Mouse (Mus musculus) midbrain, postnatal 0 days (tissue): ENCODE results near the gene 1700017B05Rik. TPM values are rescaled to one million over a fixed set of nuclear protein-coding genes. Genes with fewer than 3 reads are reported as not detected.

Experiments
- ATAC-seq: fragments of 200-750 bp; cut with Nextera tagmentation; 2 replicates; pipeline ENCODE4 v1.8.0; 2017; ENCODE audit warnings: moderate number of reproducible peaks, mild to moderate bottlenecking, moderate TSS enrichment, moderate library complexity; ENCODE audit not compliant: low FRiP score
- DNase-seq: peaks from one replicate; pipeline ENCODE4 v3.0.0-alpha.2; 2015; ENCODE audit warnings: low spot score
- H3K27ac ChIP-seq: fragments of 300-500 bp; sonication (generic); 2 replicates; pipeline ENCODE4 v1.5.1; 2014; ENCODE audit warnings: low read depth, mild to moderate bottlenecking, low read length, mixed read lengths
- H3K27me3 ChIP-seq: fragments of 300-500 bp; sonication (generic); 2 replicates; pipeline ENCODE4 v1.6.1; 2014; ENCODE audit warnings: low read length, control low read depth, mixed read lengths; ENCODE audit not compliant: insufficient read depth
- H3K36me3 ChIP-seq: fragments of 300-500 bp; sonication (generic); 2 replicates; pipeline ENCODE4 v1.6.1; 2014; ENCODE audit warnings: low read length, control low read depth, mixed read lengths; ENCODE audit not compliant: insufficient read depth
- H3K4me1 ChIP-seq: fragments of 300-500 bp; sonication (generic); 2 replicates; pipeline ENCODE4 v1.6.1; 2014; ENCODE audit warnings: mild to moderate bottlenecking, control low read depth, antibody characterized with exemption, low read length, mixed read lengths; ENCODE audit not compliant: insufficient read depth
- H3K4me2 ChIP-seq: fragments of 300-500 bp; sonication (generic); 2 replicates; pipeline ENCODE4 v1.6.1; 2014; ENCODE audit warnings: low read depth, mild to moderate bottlenecking, low read length, mixed read lengths; ENCODE audit not compliant: poor library complexity, severe bottlenecking
- H3K4me3 ChIP-seq: fragments of 300-500 bp; sonication (generic); 2 replicates; pipeline ENCODE4 v1.5.1; 2014; ENCODE audit warnings: low read depth, mild to moderate bottlenecking, low read length, moderate library complexity
- H3K9ac ChIP-seq: fragments of 300-500 bp; sonication (generic); replicated peaks from 2 replicates; pipeline ENCODE4 v1.6.1; 2014; ENCODE audit warnings: mild to moderate bottlenecking, low read length, moderate library complexity, mixed read lengths; ENCODE audit not compliant: poor library complexity, severe bottlenecking
- H3K9me3 ChIP-seq: fragments of 300-500 bp; sonication (generic); 2 replicates; pipeline ENCODE4 v1.6.1; 2016; ENCODE audit warnings: low read length, control low read depth
- CTCF ChIP-seq: IDR thresholded peaks from 2 replicates; pipeline ENCODE4 v1.5.1; 2016; ENCODE audit warnings: antibody characterized with exemption, mild to moderate bottlenecking
- WGBS: fragments of 180-500 bp; shearing (Covaris S2); extraction: QIAGEN DNeasy Blood & Tissue Kit; methylation state at CpG from one replicate; pipeline ENCODE4 v1.1.7; 2014; 5-methylcytosine and 5-hydroxymethylcytosine counted together
- polyA plus RNA-seq: library from polyadenylated mRNA; unstranded; fragments of >200 nt; fragmentation: Nextera tagmentation; extraction: Ambion mirVana; gene quantifications from 2 replicates; pipeline ENCODE4 v1.2.1, GENCODE M21; 2015
- total RNA-seq: library from RNA; depleted of rRNA; stranded (reverse); fragments of >200 nt; gene quantifications from 2 replicates; pipeline ENCODE4 v1.2.3, GENCODE M21; 2014

Gene 1700017B05Rik
- total and polyA plus RNA-seq, 2 experiments from 2014 or later, result 5.0 to 10.9 TPM

DNA sequence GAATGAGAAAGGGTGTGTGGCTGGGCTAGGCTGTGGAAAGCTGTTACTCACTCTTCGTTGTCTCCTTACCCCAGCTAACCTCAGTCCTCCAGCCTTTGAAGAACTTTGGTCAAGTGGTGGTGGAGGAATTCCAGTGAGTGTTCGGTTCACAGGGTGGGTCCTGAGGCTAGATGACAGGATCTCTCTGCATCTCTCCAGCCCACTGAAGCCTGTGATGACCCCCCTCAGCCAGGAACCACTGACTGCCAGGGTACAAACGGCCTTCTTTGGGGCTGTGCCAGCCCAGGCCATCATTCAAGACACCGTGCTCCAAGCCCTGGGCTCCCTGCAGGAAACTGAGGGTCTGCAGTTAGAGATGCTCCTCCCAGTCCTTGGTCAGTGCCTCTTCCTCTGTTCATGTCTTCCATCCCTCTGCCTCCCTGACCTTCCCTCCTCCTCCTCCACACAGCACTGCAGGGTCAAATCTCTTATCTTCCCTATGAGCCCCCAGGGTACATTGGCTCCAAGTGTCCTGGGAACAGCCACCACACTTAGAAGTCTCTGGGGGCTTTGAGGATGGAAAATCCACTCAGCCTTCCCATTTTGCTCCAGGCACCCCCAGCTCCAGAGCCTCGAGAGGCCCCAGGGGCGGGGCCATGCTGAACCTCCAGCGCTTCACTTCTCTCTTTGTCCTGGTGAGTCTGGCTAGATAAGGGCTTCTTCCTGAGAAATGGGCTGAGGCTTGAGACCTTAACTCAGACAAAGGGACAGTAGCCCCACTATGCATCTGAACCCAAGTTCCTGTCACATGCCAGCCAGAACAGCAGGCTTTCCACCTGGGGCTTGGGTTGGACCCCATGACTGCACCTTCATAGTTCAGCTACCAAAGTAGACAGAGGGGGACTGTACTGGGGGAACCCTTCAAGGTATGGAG lies 14.1 kb downstream of the 1700017B05Rik start:
- Histone ChIP-seq H3K4me1 (no peaks in the 10 kb centered on the region), H3K27ac (no peak overlapping the region), H3K9ac (no peak overlapping the region), H3K27me3 (no peaks in the 10 kb centered on the region), H3K4me3 (no peak overlapping the region), H3K9me3 (no peaks in the 10 kb centered on the region), H3K36me3 (peaks cover 9% of the 10 kb centered on the region), H3K4me2 (no peak overlapping the region)
- WGBS, result 70% methylated on average over 7 of the region's 7 CpGs
- DNase-seq, result no peak
- no peak for ATAC-seq
- no peak for TF ChIP-seq CTCF

DNA sequence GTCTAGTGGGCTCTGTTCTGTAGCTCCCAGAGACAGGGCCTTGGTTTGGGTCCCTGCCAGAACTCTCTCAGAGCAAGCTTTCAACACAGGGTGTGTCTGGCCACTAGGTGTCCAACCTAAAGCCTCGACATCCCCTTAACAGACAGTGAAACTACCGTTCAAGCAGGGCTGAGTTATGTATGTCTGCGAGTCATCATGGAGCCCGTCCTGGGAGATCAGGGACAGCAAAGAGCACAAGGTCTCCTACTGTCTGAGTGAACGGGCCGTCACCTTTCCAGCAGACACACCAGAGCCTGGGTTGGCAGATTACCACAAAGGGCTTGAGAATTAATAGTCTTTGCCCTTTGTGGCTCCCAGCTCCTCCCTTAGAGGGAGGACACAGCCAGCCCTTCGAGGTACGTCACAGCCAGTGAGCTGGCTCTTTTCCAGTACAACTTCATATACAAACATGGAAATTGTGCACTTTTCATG lies 15.2 kb downstream of the 1700017B05Rik start:
- Histone ChIP-seq H3K9ac (no peak overlapping the region), H3K4me1 (no peaks in the 10 kb centered on the region), H3K27me3 (no peaks in the 10 kb centered on the region), H3K4me3 (no peak overlapping the region), H3K9me3 (no peaks in the 10 kb centered on the region), H3K4me2 (no peak overlapping the region), H3K27ac (no peak overlapping the region), H3K36me3 (0 out of 2 replicates have a peak, but pooled peaks cover 2% of the 10 kb centered on the region)
- no peak for DNase-seq
- TF ChIP-seq CTCF, result no peak
- no peak for ATAC-seq
- WGBS, result 72% methylated on average over 8 of the region's 8 CpGs

DNA sequence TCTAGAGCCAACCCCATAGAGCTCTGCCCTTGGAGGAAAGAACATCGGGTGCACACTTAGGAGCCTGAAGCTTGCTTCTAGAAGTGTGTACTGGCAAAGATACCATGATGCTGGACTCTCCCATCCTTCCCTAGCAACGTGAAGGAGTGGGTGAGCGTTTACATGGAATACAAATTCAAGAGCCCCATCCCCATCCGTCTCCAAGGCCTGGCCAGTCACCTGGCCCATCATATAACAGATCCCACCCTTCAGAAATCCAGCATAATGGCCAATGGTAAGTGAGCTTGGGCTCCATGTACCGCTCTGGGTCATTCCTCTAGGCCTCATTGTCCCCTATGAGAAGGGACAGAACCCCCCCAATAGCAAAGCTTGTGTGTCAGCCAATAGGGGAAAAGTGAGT lies 15.9 kb downstream of the 1700017B05Rik start:
- ATAC-seq (no peak), DNase-seq (no peak)
- WGBS, result 90% methylated on average over 5 of the region's 5 CpGs
- Histone ChIP-seq H3K27me3 (no peaks in the 10 kb centered on the region), H3K36me3 (0 out of 2 replicates have a peak, but pooled peaks cover 2% of the 10 kb centered on the region), H3K9me3 (no peaks in the 10 kb centered on the region), H3K4me2 (no peak overlapping the region), H3K4me1 (no peaks in the 10 kb centered on the region), H3K27ac (no peak overlapping the region), H3K4me3 (no peak overlapping the region), H3K9ac (no peak overlapping the region)
- no peak for TF ChIP-seq CTCF

DNA sequence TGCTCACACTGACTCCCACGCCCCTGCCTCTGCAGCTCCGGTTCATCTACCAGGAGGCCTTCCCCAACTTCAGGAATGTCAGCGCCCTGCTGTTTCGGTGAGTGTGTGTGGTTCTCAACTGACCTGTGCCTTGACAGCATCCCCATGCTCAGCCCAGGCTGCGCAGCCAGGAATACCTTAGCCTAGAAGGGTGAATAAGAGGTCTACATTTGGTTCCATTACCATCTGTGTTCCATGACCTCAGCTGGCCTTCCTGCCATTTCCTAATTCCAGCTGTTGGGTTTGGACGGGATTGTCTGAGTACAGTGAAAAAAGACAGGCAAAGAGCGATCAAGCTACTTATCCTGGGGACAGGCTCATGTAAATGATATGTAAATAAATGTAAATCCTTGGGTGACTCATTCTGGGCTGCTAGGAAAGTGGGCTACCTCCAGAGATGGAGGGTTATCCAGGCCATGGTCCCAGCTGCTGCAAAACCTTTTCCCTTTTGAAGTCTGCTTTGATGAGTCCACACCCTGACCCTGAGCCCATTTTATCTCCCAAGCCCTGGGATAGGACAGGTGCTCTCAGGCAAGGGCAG lies 18.2 kb downstream of the 1700017B05Rik start:
- Histone ChIP-seq H3K9me3 (no peaks in the 10 kb centered on the region), H3K4me3 (no peak overlapping the region), H3K4me1 (no peaks in the 10 kb centered on the region), H3K9ac (no peak overlapping the region), H3K4me2 (no peak overlapping the region), H3K27me3 (no peaks in the 10 kb centered on the region), H3K27ac (no peak overlapping the region), H3K36me3 (no peaks in the 10 kb centered on the region)
- no peak for TF ChIP-seq CTCF
- WGBS, result 21% methylated on average over 7 of the region's 7 CpGs
- no peak for DNase-seq
- ATAC-seq, result no peak

DNA sequence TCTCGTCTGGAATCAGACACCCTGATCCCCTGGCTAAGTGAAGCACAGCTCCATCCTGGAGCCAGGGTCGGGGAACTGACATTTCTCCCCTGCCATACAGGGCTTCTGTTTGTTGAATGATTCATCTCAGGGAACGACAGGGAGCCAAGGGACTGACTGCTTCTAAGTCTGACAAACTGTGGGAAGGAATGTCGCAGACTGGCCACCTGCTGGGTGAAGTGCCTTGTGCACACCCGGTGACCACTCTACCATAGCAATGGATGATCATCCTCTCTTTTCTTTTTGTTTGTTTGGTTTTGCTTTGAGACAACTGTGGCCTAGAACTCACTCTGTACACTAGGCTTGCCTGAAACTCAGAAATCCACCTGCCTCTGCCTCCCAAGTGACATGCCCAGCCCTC lies 19.5 kb downstream of the 1700017B05Rik start:
- Histone ChIP-seq H3K27me3 (no peaks in the 10 kb centered on the region), H3K9me3 (no peaks in the 10 kb centered on the region), H3K4me1 (no peaks in the 10 kb centered on the region), H3K4me3 (no peak overlapping the region), H3K36me3 (no peaks in the 10 kb centered on the region), H3K4me2 (no peak overlapping the region), H3K27ac (no peak overlapping the region), H3K9ac (no peak overlapping the region)
- WGBS, result 21% methylated on average over 5 of the region's 5 CpGs
- no peak for TF ChIP-seq CTCF
- DNase-seq (no peak), ATAC-seq (no peak)

DNA sequence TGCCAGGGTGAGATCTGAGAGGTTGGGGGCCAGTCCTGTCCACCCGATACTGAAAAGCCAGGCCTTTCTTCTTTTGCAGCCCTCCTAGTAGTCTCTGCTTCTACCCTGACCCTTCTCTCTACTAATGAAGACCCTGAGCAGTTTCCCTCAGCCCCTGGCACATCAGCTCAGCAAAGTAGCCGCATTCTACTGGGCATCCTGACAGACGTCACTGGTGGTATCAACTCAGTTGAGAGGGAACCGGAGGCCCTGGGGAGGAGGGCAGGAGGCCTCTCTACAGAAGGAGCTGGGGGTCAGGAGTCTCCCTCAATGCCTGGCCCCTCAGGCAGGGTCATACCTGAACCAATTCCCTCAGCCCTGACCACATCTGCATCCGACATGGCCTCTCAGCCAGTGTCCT lies 21.3 kb downstream of the 1700017B05Rik start:
- 79% methylated on average over 5 of the region's 5 CpGs for WGBS
- H3K4me3 ChIP-seq, result no peak overlapping the region
- H3K4me2 ChIP-seq, result no peak overlapping the region
- ATAC-seq, result no peak
- H3K27ac ChIP-seq, result no peak overlapping the region
- no peaks in the 10 kb centered on the region for H3K9me3 ChIP-seq
- no peak for TF ChIP-seq CTCF
- no peak overlapping the region for H3K9ac ChIP-seq
- DNase-seq, result no peak
- no peaks in the 10 kb centered on the region for H3K27me3 ChIP-seq
- no peaks in the 10 kb centered on the region for H3K4me1 ChIP-seq
- H3K36me3 ChIP-seq, result no peaks in the 10 kb centered on the region
